Mouse (Mus musculus) CH12.LX (cell line): ENCODE results near the gene Taldo1. TPM values are rescaled to one million over a fixed set of nuclear protein-coding genes. Genes with fewer than 3 reads are reported as not detected.

Experiments used
- DNase-seq: peaks from one replicate; pipeline ENCODE4 v3.0.0-alpha.2; 2013; ENCODE audit errors: extremely low read depth
- H3K27ac ChIP-seq: 2 replicates; pipeline ENCODE4 v1.5.1; 2012; ENCODE audit warnings: low read depth, mild to moderate bottlenecking, control low read depth, moderate library complexity; ENCODE audit not compliant: insufficient read depth
- H3K27me3 ChIP-seq: replicated peaks from 2 replicates; pipeline ENCODE3; 2012; ENCODE audit warnings: inconsistent platforms
- H3K36me3 ChIP-seq, 2 experiments: replicated peaks in 1 of 2; 2 replicates each; pipeline versions ENCODE3 to v1.6.1; 2012; ENCODE audit warnings: inconsistent platforms in 1 of 2, low read length in 1 of 2, mild to moderate bottlenecking in 1 of 2, mixed read lengths in 1 of 2, moderate library complexity in 1 of 2; ENCODE audit not compliant: control insufficient read depth in 1 of 2, insufficient read depth in 1 of 2
- H3K4me1 ChIP-seq, 2 experiments: 2 replicates each; pipeline ENCODE4 v1.6.1; 2012; ENCODE audit warnings: inconsistent platforms in 1 of 2, moderate library complexity in 1 of 2; ENCODE audit not compliant: insufficient read depth in 2 of 2, control insufficient read depth in 1 of 2
- H3K4me2 ChIP-seq: 2 replicates; pipeline ENCODE4 v1.6.1; 2012; ENCODE audit warnings: low read depth, mild to moderate bottlenecking, control low read depth; ENCODE audit not compliant: poor library complexity, insufficient read depth, severe bottlenecking
- H3K4me3 ChIP-seq, 3 experiments: fragments of 150-350 bp in 1 of 3; sonication (generic) in 1 of 3; replicated peaks in 1 of 3; 2 replicates each; pipeline versions ENCODE3 to v1.5.1; 2011 to 2012; ENCODE audit warnings: low read depth in 2 of 3, low read length in 2 of 3, mild to moderate bottlenecking in 2 of 3, moderate library complexity in 2 of 3, control low read depth in 1 of 3, improper control_type of control experiment in 1 of 3, inconsistent platforms in 1 of 3, mixed read lengths in 1 of 3; ENCODE audit not compliant: poor library complexity in 1 of 3
- H3K79me2 ChIP-seq: replicated peaks from 2 replicates; pipeline ENCODE4 v1.6.1; 2012; ENCODE audit warnings: mild to moderate bottlenecking, moderate library complexity; ENCODE audit not compliant: control insufficient read depth, poor library complexity, insufficient read depth, severe bottlenecking; ENCODE audit errors: extremely low read depth
- H3K9ac ChIP-seq: 2 replicates; pipeline ENCODE4 v1.6.1; 2012; ENCODE audit warnings: low read depth, mild to moderate bottlenecking, control low read depth, moderate library complexity; ENCODE audit not compliant: insufficient read depth
- H3K9me3 ChIP-seq: replicated peaks from 2 replicates; pipeline ENCODE3; 2012; ENCODE audit warnings: low read length, inconsistent platforms, mixed read lengths
- BHLHE40 ChIP-seq: IDR thresholded peaks from 2 replicates; pipeline ENCODE4 v1.6.1; 2011; ENCODE audit warnings: mild to moderate bottlenecking, low read depth, low read length, improper control_type of control experiment
- CHD1 ChIP-seq: IDR thresholded peaks from 2 replicates; pipeline ENCODE4 v1.6.1; 2012; ENCODE audit warnings: low read depth, low read length, improper control_type of control experiment, inconsistent platforms
- CHD2 ChIP-seq: IDR thresholded peaks from 2 replicates; pipeline ENCODE4 v1.6.1; 2011; ENCODE audit warnings: low read length, improper control_type of control experiment
- CTCF ChIP-seq, 2 experiments: IDR thresholded peaks in 1 of 2; conservative IDR thresholded peaks in 1 of 2; 2 replicates each; pipeline ENCODE4 v1.5.1; 2011 to 2012; ENCODE audit warnings: low read depth in 2 of 2, low read length in 2 of 2, improper control_type of control experiment in 1 of 2, inconsistent platforms in 1 of 2, mild to moderate bottlenecking in 1 of 2, moderate library complexity in 1 of 2
- E2F4 ChIP-seq: IDR thresholded peaks from 2 replicates; pipeline ENCODE4 v1.6.1; 2011; ENCODE audit warnings: low read depth, low read length, improper control_type of control experiment; ENCODE audit not compliant: insufficient replicate concordance
- ELF1 ChIP-seq: IDR thresholded peaks from 2 replicates; pipeline ENCODE4 v1.6.1; 2014; ENCODE audit warnings: low read depth, mild to moderate bottlenecking, inconsistent platforms, low read length, improper control_type of control experiment
- EP300 ChIP-seq: IDR thresholded peaks from 2 replicates; pipeline ENCODE4 v1.6.1; 2011; ENCODE audit warnings: low read length, improper control_type of control experiment
- ETS1 ChIP-seq: conservative IDR thresholded peaks from 2 replicates; pipeline ENCODE4 v1.6.1; 2012; ENCODE audit warnings: low read depth, mild to moderate bottlenecking, inconsistent platforms, low read length, improper control_type of control experiment, moderate library complexity
- GABPA ChIP-seq: IDR thresholded peaks from 2 replicates; pipeline ENCODE4 v1.6.1; 2012; ENCODE audit warnings: low read depth, low read length, improper control_type of control experiment, inconsistent platforms; ENCODE audit not compliant: insufficient replicate concordance
- HCFC1 ChIP-seq: IDR thresholded peaks from 2 replicates; pipeline ENCODE4 v1.6.1; 2012; ENCODE audit warnings: low read depth, mild to moderate bottlenecking, inconsistent platforms, low read length, improper control_type of control experiment
- IRF4 ChIP-seq: IDR thresholded peaks from 2 replicates; pipeline ENCODE4 v1.6.1; 2014; ENCODE audit warnings: low read depth, mild to moderate bottlenecking, inconsistent platforms, low read length, improper control_type of control experiment
- JUN ChIP-seq: IDR thresholded peaks from 2 replicates; pipeline ENCODE4 v1.6.1; 2011; ENCODE audit warnings: low read depth, mild to moderate bottlenecking, low read length, improper control_type of control experiment, moderate library complexity; ENCODE audit not compliant: insufficient read depth
- JUND ChIP-seq: conservative IDR thresholded peaks from 2 replicates; pipeline ENCODE4 v1.6.1; 2011; ENCODE audit warnings: low read depth, low read length, improper control_type of control experiment
- KAT2A ChIP-seq: IDR thresholded peaks from 2 replicates; pipeline ENCODE4 v1.6.1; 2012; ENCODE audit warnings: low read length, improper control_type of control experiment, inconsistent platforms; ENCODE audit not compliant: insufficient replicate concordance
- MAFK ChIP-seq: IDR thresholded peaks from 2 replicates; pipeline ENCODE4 v1.6.1; 2011; ENCODE audit warnings: low read length, improper control_type of control experiment; ENCODE audit not compliant: insufficient replicate concordance
- MAX ChIP-seq: IDR thresholded peaks from 2 replicates; pipeline ENCODE4 v1.6.1; 2011; ENCODE audit warnings: low read length, improper control_type of control experiment
- MAZ ChIP-seq: IDR thresholded peaks from 2 replicates; pipeline ENCODE4 v1.6.1; 2012; ENCODE audit warnings: low read depth, mild to moderate bottlenecking, inconsistent platforms, low read length, improper control_type of control experiment, moderate library complexity
- MEF2A ChIP-seq: IDR thresholded peaks from 2 replicates; pipeline ENCODE4 v1.6.1; 2014; ENCODE audit warnings: low read depth, mild to moderate bottlenecking, inconsistent platforms, low read length, improper control_type of control experiment, borderline replicate concordance
- MXI1 ChIP-seq: IDR thresholded peaks from 2 replicates; pipeline ENCODE4 v1.6.1; 2011; ENCODE audit warnings: mild to moderate bottlenecking, low read depth, low read length, improper control_type of control experiment
- MYC ChIP-seq: IDR thresholded peaks from 2 replicates; pipeline ENCODE4 v1.6.1; 2011; ENCODE audit warnings: low read depth, mild to moderate bottlenecking, improper control_type of control experiment, low read length
- NELFE ChIP-seq: IDR thresholded peaks from 2 replicates; pipeline ENCODE4 v1.6.1; 2011; ENCODE audit warnings: low read depth, low read length, improper control_type of control experiment
- NRF1 ChIP-seq: IDR thresholded peaks from 2 replicates; pipeline ENCODE4 v1.6.1; 2014; ENCODE audit warnings: low read depth, mild to moderate bottlenecking, inconsistent platforms, low read length, improper control_type of control experiment, moderate library complexity
- PAX5 ChIP-seq: IDR thresholded peaks from 2 replicates; pipeline ENCODE4 v1.6.1; 2012; ENCODE audit warnings: low read length, inconsistent platforms, mixed read lengths
- POLR2A ChIP-seq: IDR thresholded peaks from 2 replicates; pipeline ENCODE4 v1.6.1; 2011; ENCODE audit warnings: low read depth, mild to moderate bottlenecking, improper control_type of control experiment, low read length
- POLR2AphosphoS2 ChIP-seq: IDR thresholded peaks from 2 replicates; pipeline ENCODE4 v1.6.1; 2011; ENCODE audit warnings: low read depth, low read length, improper control_type of control experiment
- RAD21 ChIP-seq: IDR thresholded peaks from 2 replicates; pipeline ENCODE4 v1.6.1; 2011; ENCODE audit warnings: low read depth, mild to moderate bottlenecking, low read length, improper control_type of control experiment, moderate library complexity
- RCOR1 ChIP-seq: conservative IDR thresholded peaks from 2 replicates; pipeline ENCODE4 v1.6.1; 2012; ENCODE audit warnings: low read depth, mild to moderate bottlenecking, inconsistent platforms, low read length, improper control_type of control experiment
- SIN3A ChIP-seq: IDR thresholded peaks from 2 replicates; pipeline ENCODE4 v1.6.1; 2012; ENCODE audit warnings: low read length, improper control_type of control experiment, inconsistent platforms
- SMC3 ChIP-seq: IDR thresholded peaks from 2 replicates; pipeline ENCODE4 v1.6.1; 2011; ENCODE audit warnings: low read depth, low read length, improper control_type of control experiment
- TBP ChIP-seq: conservative IDR thresholded peaks from 2 replicates; pipeline ENCODE4 v1.6.1; 2011; ENCODE audit warnings: low read depth, low read length, improper control_type of control experiment
- TCF12 ChIP-seq: IDR thresholded peaks from 2 replicates; pipeline ENCODE4 v1.6.1; 2014; ENCODE audit warnings: low read depth, mild to moderate bottlenecking, inconsistent platforms, low read length, improper control_type of control experiment
- UBTF ChIP-seq: IDR thresholded peaks from 2 replicates; pipeline ENCODE4 v1.6.1; 2012; ENCODE audit warnings: low read depth, mild to moderate bottlenecking, inconsistent platforms, low read length, improper control_type of control experiment, moderate library complexity
- USF1 ChIP-seq: IDR thresholded peaks from 2 replicates; pipeline ENCODE4 v1.6.1; 2014; ENCODE audit warnings: low read depth, mild to moderate bottlenecking, inconsistent platforms, low read length, improper control_type of control experiment
- USF2 ChIP-seq: conservative IDR thresholded peaks from 2 replicates; pipeline ENCODE4 v1.6.1; 2011; ENCODE audit warnings: low read depth, low read length, improper control_type of control experiment
- ZC3H11A ChIP-seq: IDR thresholded peaks from 2 replicates; pipeline ENCODE4 v1.6.1; 2012; ENCODE audit warnings: low read depth, mild to moderate bottlenecking, inconsistent platforms, low read length, improper control_type of control experiment
- ZKSCAN1 ChIP-seq: IDR thresholded peaks from 2 replicates; pipeline ENCODE4 v1.6.1; 2012; ENCODE audit warnings: low read depth, inconsistent platforms, low read length, improper control_type of control experiment, borderline replicate concordance
- ZMIZ1 ChIP-seq: IDR thresholded peaks from 2 replicates; pipeline ENCODE4 v1.6.1; 2012; ENCODE audit warnings: low read depth, mild to moderate bottlenecking, inconsistent platforms, low read length, improper control_type of control experiment
- ZNF384 ChIP-seq: IDR thresholded peaks from 2 replicates; pipeline ENCODE4 v1.6.1; 2012; ENCODE audit warnings: low read depth, low read length, improper control_type of control experiment, inconsistent platforms
- dilution Hi-C: fragments of 300-500 bp; cut with MboI; formaldehyde crosslinking; loops from 2 replicates; pipeline ENCODE4 v1.14.3; 2020; ENCODE audit warnings: low sequenced_read_pairs; ENCODE audit not compliant: extremely low pct_unique_long_range_greater_than_20kb, extremely low pct_ligation_motif_present
- in situ Hi-C: fragments of 300-500 bp; cut with MboI; formaldehyde crosslinking; loops from 3 replicates; pipeline ENCODE4 v1.14.3; 2019; ENCODE audit warnings: low sequenced_read_pairs, low pct_ligation_motif_present, low pct_unique_long_range_greater_than_20kb, mixed read lengths
- polyA plus RNA-seq: library from polyadenylated mRNA; unstranded; fragments of >175 nt; gene quantifications from 2 replicates; pipeline ENCODE4 v1.2.1, GENCODE M21; 2012; ENCODE audit warnings: low read depth; ENCODE audit not compliant: insufficient read length
- total RNA-seq, 2 experiments: library from RNA; depleted of rRNA; stranded (reverse); fragments of 300-350 nt in 1 of 2; fragments of >200 nt in 1 of 2; gene quantifications; 2 replicates each; pipeline ENCODE4 v1.2.3; 2012 to 2014

The Taldo1 gene
- total and polyA plus RNA-seq, 3 experiments = 129 to 228 (median 188) TPM

- Histone ChIP-seq H3K9ac (peak within 1 kb of the TSS; percentile 93), H3K4me3 (peak within 1 kb of the TSS; percentile 64 to 91 (median 67)), H3K79me2 (peaks cover 23% of the 10 kb centered on the region), H3K27ac (peak within 1 kb of the TSS; percentile 36), H3K4me2 (peak within 1 kb of the TSS; percentile 97), H3K27me3 (no peaks in the 10 kb centered on the region), H3K9me3 (no peaks in the 10 kb centered on the region), H3K4me1 (peaks cover 17 to 48% of the 10 kb centered on the region in 2 experiments), H3K36me3 (peaks cover 36 to 47% of the 10 kb centered on the region in 2 experiments)
- in situ Hi-C loops = no loop called here
- TF ChIP-seq MYC (peak; percentile 45; the same call in 1 of the 2 replicates), POLR2AphosphoS2 (peak; percentile 62; the same call in 1 of the 2 replicates), MAX (peak; percentile 44; the same call in 1 of the 2 replicates), MAFK (no peak), SIN3A (peak; percentile 89; the same call in 1 of the 2 replicates), CHD2 (no peak), MXI1 (peak; percentile 86; the same call in 1 of the 2 replicates), KAT2A (0 out of 2 replicates have a peak, but pooled peaks have one; percentile 73), ZMIZ1 (peak; percentile 91), ETS1 (no peak), CHD1 (no peak; the same call in 1 of the 2 replicates), NELFE (peak; percentile 70; the same call in 1 of the 2 replicates), HCFC1 (peak; percentile 57), CTCF (conservative IDR thresholded peaks at IDR 0.05 in 1 of 2, IDR thresholded peaks at IDR 0.05 in 1 of 2; ENCODE audit: low read depth in 2 of 2, low read length in 2 of 2) (no peak), ZC3H11A (no peak), ZNF384 (no peak), SMC3 (no peak), RCOR1 (no peak), BHLHE40 (no peak), GABPA (no peak), UBTF (no peak), ELF1 (peak; percentile 89), MEF2A (no peak; the same call in 1 of the 2 replicates), TBP (peak; percentile 79), USF1 (no peak), RAD21 (no peak), NRF1 (no peak), POLR2A (peak; percentile 84), IRF4 (0 out of 2 replicates have a peak, but pooled peaks have one; percentile 14), PAX5 (no peak), TCF12 (peak; percentile 80), JUN (no peak), E2F4 (peak; percentile 96), JUND (no peak), ZKSCAN1 (no peak), USF2 (no peak), EP300 (no peak), MAZ (no peak)
- peak; percentile 67 for DNase-seq
- dilution Hi-C loops = no loop called here
Measured at GRCm38 (mm10) chr7:141443828-141444237, 51.8 kb downstream of the Taldo1 start, which contains the start of gene Pidd1. Gene Pidd1 (minus strand): TSS chr7:141444025.
